Mouse (Mus musculus): ENCODE data around the gene Fam169b. TPM values are rescaled to one million over a fixed set of nuclear protein-coding genes. Genes with fewer than 3 reads are reported as not detected.

Fam169b gene
- polyA plus RNA-seq, 1 experiment from 2014 or later = 2.4 TPM

DNA sequence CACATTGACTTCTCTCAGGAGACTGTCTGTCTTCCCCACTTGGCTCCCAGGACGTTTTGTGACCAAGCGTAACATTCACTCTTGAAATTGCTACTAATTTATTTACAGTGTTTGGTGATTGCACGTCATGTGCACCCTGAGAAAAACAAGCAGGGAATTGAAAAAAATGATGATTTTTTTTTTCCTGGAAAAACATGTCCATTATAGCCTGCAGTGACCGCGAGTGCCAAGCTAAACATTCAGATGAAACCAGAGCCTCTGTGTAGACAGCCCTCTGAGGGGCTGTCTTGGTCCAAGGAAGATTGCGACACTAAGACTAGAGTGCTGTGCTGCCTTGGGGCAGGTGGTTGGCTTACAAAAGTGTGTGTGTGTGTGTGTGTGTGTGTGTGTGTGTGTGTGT is 37.8 kb downstream of the Fam169b start:
- Histone ChIP-seq H3K27me3 (replicated peaks; ENCODE audit: control insufficient read depth, insufficient read depth, low read length) (no peaks in the 10 kb centered on the region), H3K9me3 (ENCODE audit: control insufficient read depth, low read length) (no peaks in the 10 kb centered on the region), H3K4me3 (ENCODE audit: low read depth, low read length) (no peak overlapping the region), H3K4me2 (ENCODE audit: low read depth, low read length) (no peak overlapping the region), H3K36me3 (ENCODE audit: control insufficient read depth, insufficient read depth, low read length) (no peaks in the 10 kb centered on the region), H3K9ac (ENCODE audit: low read depth, low read length) (no peak overlapping the region), H3K4me1 (ENCODE audit: control insufficient read depth, insufficient read depth, low read length) (peaks cover 15% of the 10 kb centered on the region), H3K27ac (replicated peaks; ENCODE audit: low read depth, low read length) (no peak overlapping the region)
- 60% methylated on average over 6 of the region's 6 CpGs for WGBS
- DNase-seq (ENCODE audit: low spot score) (peak; percentile 80), ATAC-seq (ENCODE audit: low read depth) (peak; percentile 75)

DNA sequence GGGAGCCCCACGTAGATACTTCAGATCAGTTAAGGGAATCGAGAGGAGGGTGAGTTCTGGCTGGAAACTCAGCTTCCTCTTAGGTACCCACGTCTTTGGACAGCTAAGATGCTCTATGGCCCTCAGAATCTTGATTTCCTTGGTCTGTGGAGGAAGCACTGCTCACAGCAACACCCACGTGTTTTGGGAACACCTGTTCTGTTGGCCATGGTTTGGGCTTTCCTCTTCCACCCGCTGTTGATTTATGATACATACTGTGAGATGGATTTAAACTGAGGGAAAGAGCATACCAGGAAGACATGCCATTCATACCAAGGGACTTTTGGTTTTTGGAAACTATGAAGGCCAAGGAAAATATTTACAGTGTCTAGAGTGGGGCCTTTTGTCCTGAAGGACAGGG is 38.8 kb downstream of the Fam169b start:
- no peaks in the 10 kb centered on the region for H3K27me3 ChIP-seq (replicated peaks; ENCODE audit: control insufficient read depth, insufficient read depth, low read length)
- H3K27ac ChIP-seq (replicated peaks; ENCODE audit: low read depth, low read length) = no peak overlapping the region
- no peaks in the 10 kb centered on the region for H3K9me3 ChIP-seq (ENCODE audit: control insufficient read depth, low read length)
- no peak for DNase-seq (ENCODE audit: low spot score)
- 68% methylated on average over 5 of the region's 5 CpGs for WGBS
- H3K4me2 ChIP-seq (ENCODE audit: low read depth, low read length) = no peak overlapping the region
- ATAC-seq (ENCODE audit: low read depth) = no peak
- H3K36me3 ChIP-seq (ENCODE audit: control insufficient read depth, insufficient read depth, low read length) = no peaks in the 10 kb centered on the region
- H3K4me1 ChIP-seq (ENCODE audit: control insufficient read depth, insufficient read depth, low read length) = peaks cover 15% of the 10 kb centered on the region
- H3K4me3 ChIP-seq (ENCODE audit: low read depth, low read length) = no peak overlapping the region
- no peak overlapping the region for H3K9ac ChIP-seq (ENCODE audit: low read depth, low read length)

DNA sequence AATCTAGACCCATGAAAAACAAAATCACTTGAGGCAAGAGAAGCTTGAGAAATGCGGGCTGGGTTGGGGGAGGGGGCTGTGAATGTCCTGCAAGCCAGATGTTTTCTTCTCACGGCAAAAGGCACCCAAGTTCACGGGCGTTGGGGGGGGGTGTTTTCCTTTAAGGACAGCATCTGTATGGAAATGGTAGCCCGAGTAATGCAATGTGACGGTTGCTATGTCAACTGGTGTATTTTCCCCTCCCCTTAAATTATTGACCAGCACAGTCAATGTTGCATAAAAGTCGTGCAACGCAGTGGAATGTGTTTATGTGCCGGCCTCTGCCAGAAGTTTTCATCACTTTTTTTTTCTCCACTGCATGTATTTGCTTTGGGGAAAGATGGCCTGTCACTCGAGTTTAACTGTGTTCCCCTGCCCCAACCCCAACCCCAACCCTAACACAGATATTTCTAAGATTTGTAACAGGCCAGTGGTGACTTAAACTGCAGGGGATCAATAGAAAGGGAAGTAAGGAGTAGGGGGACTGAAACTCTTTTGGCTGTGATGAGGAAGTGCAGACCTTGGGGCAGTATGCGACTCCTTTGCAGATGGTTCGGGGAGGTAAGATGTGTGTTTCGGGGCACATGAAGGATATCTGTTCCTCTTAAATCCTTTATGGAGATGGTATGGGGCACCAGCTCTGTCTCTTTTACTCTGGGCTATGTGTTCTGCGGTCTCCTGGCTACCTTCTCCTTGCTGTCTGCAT is 39.6 kb downstream of the Fam169b start:
- WGBS = 53% methylated on average over 14 of the region's 14 CpGs
- Histone ChIP-seq H3K27me3 (replicated peaks; ENCODE audit: control insufficient read depth, insufficient read depth, low read length) (no peaks in the 10 kb centered on the region), H3K36me3 (ENCODE audit: control insufficient read depth, insufficient read depth, low read length) (no peaks in the 10 kb centered on the region), H3K4me3 (ENCODE audit: low read depth, low read length) (no peak overlapping the region), H3K9me3 (ENCODE audit: control insufficient read depth, low read length) (no peaks in the 10 kb centered on the region), H3K27ac (replicated peaks; ENCODE audit: low read depth, low read length) (no peak overlapping the region), H3K4me2 (ENCODE audit: low read depth, low read length) (no peak overlapping the region), H3K9ac (ENCODE audit: low read depth, low read length) (no peak overlapping the region), H3K4me1 (ENCODE audit: control insufficient read depth, insufficient read depth, low read length) (peaks cover 15% of the 10 kb centered on the region)
- peak; percentile 76 for DNase-seq (ENCODE audit: low spot score)
- no peak for ATAC-seq (ENCODE audit: low read depth)

DNA sequence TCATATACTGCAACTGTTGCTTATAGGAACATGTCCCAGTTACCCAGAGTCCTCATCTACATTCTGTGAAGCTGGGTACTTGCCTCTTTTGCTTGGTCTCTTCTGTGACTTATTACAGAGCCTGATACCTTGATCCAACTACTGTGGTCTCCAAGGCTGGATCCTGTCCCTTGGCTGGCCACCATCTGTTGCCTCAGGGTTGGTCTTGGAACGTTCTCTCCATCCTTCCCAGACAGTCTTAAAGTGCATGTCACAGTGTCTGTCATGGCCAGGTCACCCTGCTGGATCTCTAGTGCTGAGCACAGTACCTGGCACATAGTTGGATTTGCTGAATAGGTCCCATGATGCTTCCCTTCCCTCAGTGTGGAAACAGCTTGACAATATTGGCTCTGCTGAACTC is 40.6 kb downstream of the Fam169b start:
- no peak overlapping the region for H3K9ac ChIP-seq (ENCODE audit: low read depth, low read length)
- H3K4me1 ChIP-seq (ENCODE audit: control insufficient read depth, insufficient read depth, low read length) = peaks cover 15% of the 10 kb centered on the region
- no peaks in the 10 kb centered on the region for H3K36me3 ChIP-seq (ENCODE audit: control insufficient read depth, insufficient read depth, low read length)
- no peak overlapping the region for H3K4me2 ChIP-seq (ENCODE audit: low read depth, low read length)
- H3K27ac ChIP-seq (replicated peaks; ENCODE audit: low read depth, low read length) = no peak overlapping the region
- no peak overlapping the region for H3K4me3 ChIP-seq (ENCODE audit: low read depth, low read length)
- H3K27me3 ChIP-seq (replicated peaks; ENCODE audit: control insufficient read depth, insufficient read depth, low read length) = no peaks in the 10 kb centered on the region
- WGBS = 83% methylated on average over 1 of the region's 1 CpGs
- H3K9me3 ChIP-seq (ENCODE audit: control insufficient read depth, low read length) = no peaks in the 10 kb centered on the region
- ATAC-seq (ENCODE audit: low read depth) (no peak), DNase-seq (ENCODE audit: low spot score) (no peak)

- 81% methylated on average over 4 of the region's 4 CpGs for WGBS
- no peak for DNase-seq (ENCODE audit: low spot score)
- Histone ChIP-seq H3K4me2 (ENCODE audit: low read depth, low read length) (no peak overlapping the region), H3K27ac (replicated peaks; ENCODE audit: low read depth, low read length) (no peak overlapping the region), H3K36me3 (ENCODE audit: control insufficient read depth, insufficient read depth, low read length) (no peaks in the 10 kb centered on the region), H3K4me1 (ENCODE audit: control insufficient read depth, insufficient read depth, low read length) (peaks cover 20% of the 10 kb centered on the region), H3K9me3 (ENCODE audit: control insufficient read depth, low read length) (no peaks in the 10 kb centered on the region), H3K27me3 (replicated peaks; ENCODE audit: control insufficient read depth, insufficient read depth, low read length) (no peaks in the 10 kb centered on the region), H3K9ac (ENCODE audit: low read depth, low read length) (no peak overlapping the region), H3K4me3 (ENCODE audit: low read depth, low read length) (no peak overlapping the region)
- no peak for ATAC-seq (ENCODE audit: low read depth)
These were observed 41.4 kb downstream of the Fam169b start for GRCm38 (mm10) chr7:68315068-68315467.

GRCm38 (mm10) chr7:68318006-68318788 is 44.6 kb downstream of the Fam169b start:
- H3K27ac ChIP-seq (replicated peaks; ENCODE audit: low read depth, low read length) = no peak overlapping the region
- DNase-seq (ENCODE audit: low spot score) (no peak), ATAC-seq (ENCODE audit: low read depth) (no peak; the same call in 1 of the 2 replicates)
- no peak overlapping the region for H3K4me2 ChIP-seq (ENCODE audit: low read depth, low read length)
- no peak overlapping the region for H3K9ac ChIP-seq (ENCODE audit: low read depth, low read length)
- H3K36me3 ChIP-seq (ENCODE audit: control insufficient read depth, insufficient read depth, low read length) = no peaks in the 10 kb centered on the region
- H3K27me3 ChIP-seq (replicated peaks; ENCODE audit: control insufficient read depth, insufficient read depth, low read length) = no peaks in the 10 kb centered on the region
- no peak overlapping the region for H3K4me3 ChIP-seq (ENCODE audit: low read depth, low read length)
- H3K4me1 ChIP-seq (ENCODE audit: control insufficient read depth, insufficient read depth, low read length) = peaks cover 9% of the 10 kb centered on the region; the same call in 1 of the 2 replicates
- 85% methylated on average over 16 of the region's 16 CpGs for WGBS
- H3K9me3 ChIP-seq (ENCODE audit: control insufficient read depth, low read length) = no peaks in the 10 kb centered on the region

GRCm38 (mm10) chr7:68318979-68319378 is 45.3 kb downstream of the Fam169b start:
- Histone ChIP-seq H3K27ac (replicated peaks; ENCODE audit: low read depth, low read length) (no peak overlapping the region), H3K4me1 (ENCODE audit: control insufficient read depth, insufficient read depth, low read length) (peaks cover 8% of the 10 kb centered on the region; the same call in 1 of the 2 replicates), H3K9ac (ENCODE audit: low read depth, low read length) (no peak overlapping the region), H3K4me3 (ENCODE audit: low read depth, low read length) (no peak overlapping the region), H3K27me3 (replicated peaks; ENCODE audit: control insufficient read depth, insufficient read depth, low read length) (no peaks in the 10 kb centered on the region), H3K4me2 (ENCODE audit: low read depth, low read length) (no peak overlapping the region), H3K36me3 (ENCODE audit: control insufficient read depth, insufficient read depth, low read length) (no peaks in the 10 kb centered on the region), H3K9me3 (ENCODE audit: control insufficient read depth, low read length) (no peaks in the 10 kb centered on the region)
- 57% methylated on average over 6 of the region's 6 CpGs for WGBS
- DNase-seq (ENCODE audit: low spot score) (no peak), ATAC-seq (ENCODE audit: low read depth) (no peak)

DNA sequence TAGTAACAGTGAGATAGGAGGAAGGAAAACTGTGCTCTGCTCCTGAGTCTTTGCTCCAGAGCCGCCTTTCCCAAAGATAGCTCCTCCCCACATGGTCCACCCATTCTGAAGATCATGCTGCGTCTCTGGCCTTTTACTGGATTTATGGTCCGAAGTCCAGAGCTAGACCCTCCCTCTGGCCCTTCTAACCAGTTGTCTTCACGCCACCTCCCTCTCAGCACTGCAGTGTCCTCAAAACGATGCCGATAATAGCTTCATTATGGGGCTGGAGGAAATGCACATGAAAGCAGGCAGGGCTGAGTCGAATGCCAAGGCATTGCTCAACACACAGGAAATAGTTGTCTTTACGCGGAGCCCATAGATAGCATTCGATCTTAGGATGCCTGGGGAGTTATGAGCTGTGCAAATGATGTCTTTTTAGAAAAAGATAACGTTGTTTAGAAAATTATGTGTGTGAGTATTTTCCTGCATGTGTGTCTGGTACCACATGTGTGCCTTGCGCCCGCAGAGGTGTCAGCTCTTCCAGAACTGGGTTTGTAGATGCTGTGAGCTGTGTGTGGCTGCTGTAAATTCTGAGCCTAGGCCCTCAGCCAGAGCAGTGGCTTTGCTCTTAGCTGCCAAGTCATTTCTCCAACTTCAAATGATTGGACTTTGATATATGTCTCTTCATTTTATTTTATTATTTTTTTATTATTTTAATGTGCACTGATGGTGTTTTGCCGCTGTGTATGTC is 46.6 kb downstream of the Fam169b start:
- Histone ChIP-seq H3K9ac (ENCODE audit: low read depth, low read length) (no peak overlapping the region), H3K9me3 (ENCODE audit: control insufficient read depth, low read length) (no peaks in the 10 kb centered on the region), H3K27me3 (replicated peaks; ENCODE audit: control insufficient read depth, insufficient read depth, low read length) (no peaks in the 10 kb centered on the region), H3K36me3 (ENCODE audit: control insufficient read depth, insufficient read depth, low read length) (no peaks in the 10 kb centered on the region), H3K4me2 (ENCODE audit: low read depth, low read length) (0 out of 2 replicates have a peak overlapping the region, but pooled peaks have one; percentile 7), H3K4me1 (ENCODE audit: control insufficient read depth, insufficient read depth, low read length) (peaks cover 8% of the 10 kb centered on the region; the same call in 1 of the 2 replicates), H3K4me3 (ENCODE audit: low read depth, low read length) (no peak overlapping the region), H3K27ac (replicated peaks; ENCODE audit: low read depth, low read length) (no peak overlapping the region; the same call in 1 of the 2 replicates)
- DNase-seq (ENCODE audit: low spot score) = peak; percentile 61
- 57% methylated on average over 14 of the region's 14 CpGs for WGBS
- no peak for ATAC-seq (ENCODE audit: low read depth)

All from embryonic facial prominence, embryonic 14.5 days (tissue).